15 mouse cellular contexts compared by ENCODE assay signal in genomic region chr7:80072297-80072696, GRCm38 (mm10). TPM values are rescaled to one million over a fixed set of nuclear protein-coding genes. Genes with fewer than 3 reads are reported as not detected.
DNase-seq lines count a peak whose midpoint lies in the region; ATAC-seq lines count a peak whose summit lies in the region.
"Had no signal": no experiment of that assay in that cellular context is flagged by ENCODE, and none has a peak within 500 bp of the region (broad histone marks: within the 10 kb centered on the region; RNA-seq: fewer than 3 reads in every experiment).

No protein-coding gene starts in this region.

- H3K4me1 ChIP-seq in hindbrain, embryonic 10.5 days (replicated peaks), result peaks cover 100% of the 10 kb centered on the region
- H3K4me1 ChIP-seq in hindbrain, embryonic 11.5 days (replicated peaks; ENCODE audit: control insufficient read depth, insufficient read depth, low read length), result peaks cover 38% of the 10 kb centered on the region
- peaks cover 91% of the 10 kb centered on the region for H3K4me1 ChIP-seq in forebrain, embryonic 12.5 days
- peaks cover 44% of the 10 kb centered on the region for H3K4me1 ChIP-seq in neural tube, embryonic 14.5 days (ENCODE audit: control insufficient read depth, insufficient read depth, low read length)

- H3K4me2 ChIP-seq in hindbrain, embryonic 11.5 days (replicated peaks; ENCODE audit: low read depth, low read length), result no peak overlapping the region
- H3K4me2 ChIP-seq in forebrain, embryonic 12.5 days, result no peak overlapping the region
- no peak overlapping the region for H3K4me2 ChIP-seq in neural tube, embryonic 14.5 days (ENCODE audit: low read depth, low read length)
- H3K4me2 ChIP-seq: embryonic facial prominence, embryonic 15.5 days; limb, embryonic 15.5 days had no signal

- H3K27me3 ChIP-seq in hindbrain, embryonic 10.5 days (ENCODE audit: insufficient read depth, poor library complexity, severe bottlenecking), result no peaks in the 10 kb centered on the region
- no peaks in the 10 kb centered on the region for H3K27me3 ChIP-seq in hindbrain, embryonic 11.5 days (ENCODE audit: control insufficient read depth, insufficient read depth, low read length)
- no peaks in the 10 kb centered on the region for H3K27me3 ChIP-seq in forebrain, embryonic 12.5 days
- no peaks in the 10 kb centered on the region for H3K27me3 ChIP-seq in neural tube, embryonic 14.5 days (ENCODE audit: control insufficient read depth, insufficient read depth, low read length)
- H3K27me3 ChIP-seq: embryonic facial prominence, embryonic 15.5 days; limb, embryonic 15.5 days had no signal

- no peaks in the 10 kb centered on the region for H3K36me3 ChIP-seq in hindbrain, embryonic 10.5 days
- H3K36me3 ChIP-seq in hindbrain, embryonic 11.5 days (ENCODE audit: control insufficient read depth, insufficient read depth, low read length), result no peaks in the 10 kb centered on the region
- H3K36me3 ChIP-seq in forebrain, embryonic 12.5 days (replicated peaks), result no peaks in the 10 kb centered on the region
- H3K36me3 ChIP-seq in neural tube, embryonic 14.5 days (ENCODE audit: control insufficient read depth, insufficient read depth, low read length), result no peaks in the 10 kb centered on the region
- H3K36me3 ChIP-seq: embryonic facial prominence, embryonic 15.5 days; limb, embryonic 15.5 days had no signal

- no peak for DNase-seq in hindbrain, embryonic 10.5 days (ENCODE audit: low spot score)
- no peak for DNase-seq in hindbrain, embryonic 11.5 days (ENCODE audit: low spot score)
- peak; percentile 67 for DNase-seq in layer of hippocampus, adult 9-11 months
- DNase-seq in lung, postnatal 10 days, result no peak
- no peak for DNase-seq in testis, postnatal 10 days (ENCODE audit: low spot score)
- DNase-seq: adrenal gland, adult 8-10 months; gastrocnemius, postnatal 36 days; lung, postnatal 4 days; thymus, postnatal 14 days had no signal

- 48% methylated on average over 6 of the region's 6 CpGs for WGBS in hindbrain, embryonic 10.5 days
- WGBS in hindbrain, embryonic 11.5 days, result 43% methylated on average over 6 of the region's 6 CpGs
- WGBS in forebrain, embryonic 12.5 days, result 50% methylated on average over 6 of the region's 6 CpGs
- 24% methylated on average over 6 of the region's 6 CpGs for WGBS in neural tube, embryonic 14.5 days

- no peak overlapping the region for H3K4me3 ChIP-seq in hindbrain, embryonic 10.5 days
- H3K4me3 ChIP-seq in hindbrain, embryonic 11.5 days (ENCODE audit: low read depth, low read length), result no peak overlapping the region
- H3K4me3 ChIP-seq in forebrain, embryonic 12.5 days (replicated peaks), result no peak overlapping the region
- no peak overlapping the region for H3K4me3 ChIP-seq in neural tube, embryonic 14.5 days (ENCODE audit: low read depth, low read length)
- H3K4me3 ChIP-seq: embryonic facial prominence, embryonic 15.5 days; limb, embryonic 15.5 days had no signal

- H3K9ac ChIP-seq in hindbrain, embryonic 11.5 days (ENCODE audit: low read depth, low read length), result no peak overlapping the region
- no peak overlapping the region for H3K9ac ChIP-seq in forebrain, embryonic 12.5 days
- no peak overlapping the region for H3K9ac ChIP-seq in neural tube, embryonic 14.5 days (replicated peaks; ENCODE audit: low read depth, low read length)
- H3K9ac ChIP-seq: embryonic facial prominence, embryonic 15.5 days; limb, embryonic 15.5 days had no signal

- peak overlapping the region; percentile 87 for H3K27ac ChIP-seq in hindbrain, embryonic 10.5 days
- H3K27ac ChIP-seq in hindbrain, embryonic 11.5 days (ENCODE audit: low read depth, low read length), result no peak overlapping the region
- 0 out of 2 replicates have a peak overlapping the region, but pooled peaks have one; percentile 16 for H3K27ac ChIP-seq in forebrain, embryonic 12.5 days
- H3K27ac ChIP-seq in neural tube, embryonic 14.5 days (ENCODE audit: low read depth, low read length), result peak overlapping the region; percentile 4; the same call in 1 of the 2 replicates
- H3K27ac ChIP-seq: embryonic facial prominence, embryonic 15.5 days; kidney, postnatal 0 days; limb, embryonic 15.5 days had no signal

- ATAC-seq in hindbrain, embryonic 11.5 days (ENCODE audit: low FRiP score), result no peak
- no peak for ATAC-seq in forebrain, embryonic 12.5 days (ENCODE audit: low FRiP score)
- no peak for ATAC-seq in neural tube, embryonic 14.5 days (ENCODE audit: low read depth)
- no peak for ATAC-seq in inflammation-experienced regulatory T-cells, adult 6 months

- no peaks in the 10 kb centered on the region for H3K9me3 ChIP-seq in hindbrain, embryonic 10.5 days
- H3K9me3 ChIP-seq in hindbrain, embryonic 11.5 days (ENCODE audit: control insufficient read depth, low read length), result no peaks in the 10 kb centered on the region
- no peaks in the 10 kb centered on the region for H3K9me3 ChIP-seq in forebrain, embryonic 12.5 days
- H3K9me3 ChIP-seq in neural tube, embryonic 14.5 days (ENCODE audit: control insufficient read depth, low read length), result no peaks in the 10 kb centered on the region
- H3K9me3 ChIP-seq: embryonic facial prominence, embryonic 15.5 days; limb, embryonic 15.5 days had no signal

RNA-seq across cellular contexts. Expression of gene Idh2, which starts 42.9 kb away (rescaled TPM):
- polyA plus RNA-seq in hindbrain, embryonic 10.5 days (2016; fragmentation: Nextera tagmentation; extraction: Ambion mirVana), result 429 and 446 TPM in 2 replicates
- 331 and 352 TPM in 2 replicates for polyA plus RNA-seq in hindbrain, embryonic 11.5 days (2014; fragmentation: Nextera tagmentation; extraction: Ambion mirVana)
- polyA plus RNA-seq in forebrain, embryonic 12.5 days (2016; fragmentation: Nextera tagmentation; extraction: Ambion mirVana), result 359 and 369 TPM in 2 replicates
- polyA plus RNA-seq in neural tube, embryonic 14.5 days (2014; fragmentation: Nextera tagmentation; extraction: Ambion mirVana), result 189 and 215 TPM in 2 replicates
- polyA plus RNA-seq in inflammation-experienced regulatory T-cells, adult 6 months (2017; shearing (Covaris generic)), result 10 to 100 TPM; 13.5 to 28.7 (median 20.3) TPM

RNA-seq across cellular contexts. Expression of gene Zfp710, which starts 47.7 kb away (rescaled TPM):
- polyA plus RNA-seq in hindbrain, embryonic 10.5 days (2016; fragmentation: Nextera tagmentation; extraction: Ambion mirVana), result 37.5 and 39.3 TPM in 2 replicates
- polyA plus RNA-seq in hindbrain, embryonic 11.5 days (2014; fragmentation: Nextera tagmentation; extraction: Ambion mirVana), result 26.4 and 28.4 TPM in 2 replicates
- polyA plus RNA-seq in forebrain, embryonic 12.5 days (2016; fragmentation: Nextera tagmentation; extraction: Ambion mirVana), result 30.5 and 33.9 TPM in 2 replicates
- 14.0 and 14.1 TPM in 2 replicates for polyA plus RNA-seq in neural tube, embryonic 14.5 days (2014; fragmentation: Nextera tagmentation; extraction: Ambion mirVana)
- polyA plus RNA-seq in inflammation-experienced regulatory T-cells, adult 6 months (2017; shearing (Covaris generic)), result 1 to 10 TPM; 1.8 to 5.1 (median 4.4) TPM
